Mouse (Mus musculus): ENCODE measurements around the gene Nos3. TPM values are rescaled to one million over a fixed set of nuclear protein-coding genes. Genes with fewer than 3 reads are reported as not detected.

The Nos3 gene
- 22.8 and 32.3 TPM in 2 replicates for polyA plus RNA-seq (2012; rRNA removed)

- no peak for DNase-seq (ENCODE audit: low read depth)
Measured at GRCm38 (mm10) chr5:24364508-24364907, at the start of gene Nos3. Gene Nos3, plus strand, starts transcription at chr5:24364810.

GRCm38 (mm10) chr5:24319776-24320466 is 44.7 kb upstream of the Nos3 start:
- DNase-seq (ENCODE audit: low read depth): no peak

- peak; percentile 10 for DNase-seq (ENCODE audit: low read depth)
Measured at GRCm38 (mm10) chr5:24320467-24320813, 44.2 kb upstream of the Nos3 start.

GRCm38 (mm10) chr5:24320894-24321293 is 43.7 kb upstream of the Nos3 start:
- no peak for DNase-seq (ENCODE audit: low read depth)

- DNase-seq (ENCODE audit: low read depth): no peak
Measured at GRCm38 (mm10) chr5:24321711-24322682, 42.6 kb upstream of the Nos3 start.

- no peak for DNase-seq (ENCODE audit: low read depth)
Measured at GRCm38 (mm10) chr5:24325251-24325650, 39.4 kb upstream of the Nos3 start.

- DNase-seq (ENCODE audit: low read depth): no peak
Measured at GRCm38 (mm10) chr5:24326166-24326841, 38.3 kb upstream of the Nos3 start.

GRCm38 (mm10) chr5:24326842-24327417 is 37.7 kb upstream of the Nos3 start:
- no peak for DNase-seq (ENCODE audit: low read depth)

- no peak for DNase-seq (ENCODE audit: low read depth)
Measured at GRCm38 (mm10) chr5:24328813-24329211, 35.8 kb upstream of the Nos3 start.

- no peak for DNase-seq (ENCODE audit: low read depth)
Measured at GRCm38 (mm10) chr5:24329212-24329964, 35.2 kb upstream of the Nos3 start.

GRCm38 (mm10) chr5:24329965-24330298 is 34.7 kb upstream of the Nos3 start:
- no peak for DNase-seq (ENCODE audit: low read depth)

- DNase-seq (ENCODE audit: low read depth): no peak
Measured at GRCm38 (mm10) chr5:24332401-24332800, 32.2 kb upstream of the Nos3 start.

- no peak for DNase-seq (ENCODE audit: low read depth)
Measured at GRCm38 (mm10) chr5:24334749-24335148, 29.9 kb upstream of the Nos3 start.

- no peak for DNase-seq (ENCODE audit: low read depth)
Measured at GRCm38 (mm10) chr5:24335888-24336511, 28.6 kb upstream of the Nos3 start.

- DNase-seq (ENCODE audit: low read depth): no peak
Measured at GRCm38 (mm10) chr5:24337366-24337765, 27.2 kb upstream of the Nos3 start.

GRCm38 (mm10) chr5:24337821-24338220 is 26.8 kb upstream of the Nos3 start:
- DNase-seq (ENCODE audit: low read depth): no peak

GRCm38 (mm10) chr5:24342205-24342963 is 22.2 kb upstream of the Nos3 start:
- no peak for DNase-seq (ENCODE audit: low read depth)

- DNase-seq (ENCODE audit: low read depth): no peak
Measured at GRCm38 (mm10) chr5:24342966-24343365, 21.6 kb upstream of the Nos3 start.

GRCm38 (mm10) chr5:24343379-24343778 is 21.2 kb upstream of the Nos3 start:
- no peak for DNase-seq (ENCODE audit: low read depth)

- DNase-seq (ENCODE audit: low read depth): no peak
Measured at GRCm38 (mm10) chr5:24343977-24344436, 20.6 kb upstream of the Nos3 start.

Data from gonadal fat pad, adult 2 months (tissue).